Mouse (Mus musculus) fat pad, adult 2 months (tissue): Measurements from ENCODE around the gene Mbnl1.

Source experiments
- DNase-seq: peaks from one replicate; pipeline ENCODE4 v3.0.0-alpha.2; 2011; ENCODE audit warnings: low read depth, low spot score; ENCODE audit errors: extremely low read depth

Mbnl1 gene

GRCm38 (mm10) chr3:60516054-60516674, 43.5 kb downstream of the Mbnl1 start:
- no peak for DNase-seq

- no peak for DNase-seq
Measured at GRCm38 (mm10) chr3:60517234-60517787, 44.7 kb downstream of the Mbnl1 start.

DNA sequence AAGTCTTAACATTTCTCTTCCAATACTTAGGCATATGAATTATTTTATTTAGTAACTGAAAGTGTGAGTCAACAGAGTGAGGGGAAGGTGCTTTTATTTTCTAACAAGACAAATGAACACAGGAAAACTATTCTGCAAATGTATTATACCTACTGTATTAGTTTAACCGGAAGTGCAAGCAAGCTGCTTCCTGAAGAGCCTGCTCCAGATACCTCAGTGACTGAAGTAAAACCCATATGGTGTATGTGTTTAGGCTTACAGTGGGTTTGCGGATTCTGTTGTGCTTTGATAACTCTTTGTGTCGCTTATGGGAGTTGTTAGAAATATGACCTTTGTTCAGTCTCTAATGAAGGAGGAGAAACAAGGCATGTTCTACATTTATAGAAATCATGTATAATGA, 46.7 kb downstream of the Mbnl1 start:
- no peak for DNase-seq

- no peak for DNase-seq
Measured at GRCm38 (mm10) chr3:60524127-60524526, 51.5 kb downstream of the Mbnl1 start.

GRCm38 (mm10) chr3:60531286-60531685, 58.7 kb downstream of the Mbnl1 start:
- DNase-seq = no peak

GRCm38 (mm10) chr3:60531826-60532225, 59.2 kb downstream of the Mbnl1 start:
- no peak for DNase-seq

DNA sequence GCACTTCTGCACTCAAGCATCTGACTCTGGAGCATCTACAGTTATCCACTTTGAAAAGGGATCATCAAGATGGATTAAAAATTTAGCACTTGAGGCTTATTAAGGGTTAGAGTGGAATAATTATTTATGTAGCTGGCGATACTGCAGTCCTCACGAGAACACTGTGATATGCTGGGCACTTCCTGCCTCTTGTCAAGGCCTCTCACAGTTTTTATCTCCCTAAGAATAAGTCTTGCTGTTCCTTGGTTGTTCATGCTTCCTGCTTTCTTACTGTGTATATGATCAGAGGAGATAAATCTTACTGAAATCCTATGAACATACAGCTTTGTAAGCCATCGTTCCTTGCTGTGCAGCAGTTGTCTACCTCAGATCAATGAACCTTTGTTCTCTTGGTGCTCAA, 62.6 kb downstream of the Mbnl1 start:
- DNase-seq = no peak

- no peak for DNase-seq
Measured at GRCm38 (mm10) chr3:60537063-60537462, 64.4 kb downstream of the Mbnl1 start.

DNA sequence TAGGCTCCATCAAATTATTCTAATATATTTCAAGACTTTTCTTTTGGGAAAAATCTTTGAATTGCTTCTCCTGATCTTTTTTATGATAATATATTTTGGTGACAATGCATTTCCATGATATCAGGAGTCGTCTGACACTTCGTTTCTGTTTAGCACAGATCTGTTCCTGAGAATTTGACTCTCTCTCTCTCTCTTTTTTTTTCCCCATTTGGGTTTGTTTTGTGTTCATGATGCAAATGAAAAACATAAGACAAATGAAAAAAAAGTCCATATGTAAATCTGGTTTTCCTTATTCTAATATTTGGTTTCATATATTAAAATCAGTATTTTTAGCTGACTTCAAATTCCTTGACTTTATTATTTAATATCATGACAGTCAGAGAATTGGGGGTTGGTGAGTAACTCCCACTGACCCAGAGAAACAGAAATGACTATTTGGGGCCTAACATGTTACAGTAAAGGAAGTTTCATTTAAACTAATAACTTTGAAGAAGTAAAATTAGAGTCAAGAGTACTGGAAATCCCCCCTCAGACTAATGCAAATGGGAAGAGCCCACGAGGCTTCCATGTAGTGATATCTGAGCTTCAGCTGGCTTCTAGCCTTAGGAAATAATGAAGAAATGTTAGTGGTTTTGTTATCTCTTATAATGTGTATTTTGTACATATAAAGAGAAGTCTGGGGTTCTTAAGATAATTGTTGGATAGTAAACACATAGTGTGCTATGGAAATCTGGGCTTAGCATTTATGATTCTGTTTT, 65.8 kb downstream of the Mbnl1 start:
- no peak for DNase-seq

DNA sequence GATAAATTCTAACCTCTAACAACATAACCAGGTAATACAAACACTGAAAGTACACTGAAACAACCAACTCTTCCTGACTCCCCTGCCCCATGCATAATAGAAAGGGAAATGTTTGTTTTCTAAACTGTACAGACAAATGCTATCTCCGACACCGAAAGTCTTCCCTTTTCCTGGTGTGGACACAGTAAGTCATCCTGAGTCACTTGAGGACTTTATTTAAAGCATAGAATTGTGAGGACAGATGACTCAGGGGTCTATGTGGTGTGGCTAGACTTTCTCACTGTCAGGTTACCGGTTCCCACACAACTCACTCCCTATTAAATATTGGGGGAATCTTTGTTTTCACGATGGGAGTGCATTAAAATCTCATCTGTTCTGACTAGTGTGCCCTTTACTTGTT, 68.5 kb downstream of the Mbnl1 start:
- DNase-seq = no peak

- DNase-seq = no peak
Measured at GRCm38 (mm10) chr3:60546196-60546595, 73.6 kb downstream of the Mbnl1 start.

- no peak for DNase-seq
Measured at GRCm38 (mm10) chr3:60546904-60547303, 74.3 kb downstream of the Mbnl1 start.

GRCm38 (mm10) chr3:60550492-60550891, 77.9 kb downstream of the Mbnl1 start:
- no peak for DNase-seq

DNA sequence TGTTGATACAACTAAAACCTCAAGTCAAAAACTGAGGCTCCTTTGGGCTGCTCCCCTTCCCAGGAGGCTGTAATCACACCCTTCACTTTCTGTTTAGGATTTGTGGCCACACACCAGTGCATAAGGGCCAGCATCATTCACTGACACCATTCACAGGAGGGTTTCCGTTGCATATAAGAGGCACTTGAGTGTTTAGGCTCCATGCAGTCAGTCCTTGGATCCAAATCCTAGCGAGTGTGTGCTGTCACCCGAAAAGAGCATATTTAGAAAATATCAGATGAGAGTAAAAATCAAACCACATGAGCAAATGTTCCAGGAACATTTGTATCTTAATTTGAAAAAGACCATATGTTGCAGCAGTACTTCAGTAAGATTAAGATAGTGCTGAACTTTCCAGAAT, 79.0 kb downstream of the Mbnl1 start:
- DNase-seq = no peak

DNA sequence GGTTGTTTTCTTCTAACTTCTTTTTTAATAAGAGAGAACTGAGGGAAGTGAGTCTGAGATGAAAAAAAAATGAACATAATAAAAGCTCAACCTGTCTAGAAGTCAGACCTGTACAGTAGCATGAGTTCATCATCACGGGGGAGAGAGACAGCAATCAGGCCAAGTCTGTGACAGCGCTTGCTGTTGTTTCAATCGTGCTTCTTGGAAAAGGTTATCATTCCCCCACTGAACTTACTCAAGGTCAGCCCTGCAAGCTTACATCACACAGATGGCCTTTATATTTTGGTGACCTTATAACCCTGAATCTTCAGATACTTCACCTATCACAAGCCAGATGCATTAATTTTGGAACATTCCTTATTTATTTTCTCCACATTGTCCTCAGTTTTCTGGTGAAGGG, 80.4 kb downstream of the Mbnl1 start:
- no peak for DNase-seq

DNA sequence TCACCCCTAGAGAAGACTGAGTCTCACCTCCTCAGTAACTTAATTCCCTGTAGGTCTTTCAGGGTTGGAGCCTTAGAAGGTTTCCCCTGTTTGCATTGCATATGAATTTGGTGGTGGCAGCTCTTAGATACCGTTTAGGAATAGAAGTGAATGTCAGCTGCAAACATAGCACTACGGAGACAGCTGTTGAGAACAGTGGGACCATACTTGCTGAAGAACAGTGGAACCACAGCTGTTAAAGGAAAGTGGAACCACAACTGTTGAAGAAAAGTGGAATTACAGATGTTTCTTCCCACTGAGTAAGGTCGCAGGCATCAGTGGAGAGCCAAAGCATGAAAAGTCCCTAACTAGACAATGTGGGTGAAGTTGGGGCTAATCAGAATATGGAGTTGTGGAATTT, 84.0 kb downstream of the Mbnl1 start:
- DNase-seq = no peak

DNA sequence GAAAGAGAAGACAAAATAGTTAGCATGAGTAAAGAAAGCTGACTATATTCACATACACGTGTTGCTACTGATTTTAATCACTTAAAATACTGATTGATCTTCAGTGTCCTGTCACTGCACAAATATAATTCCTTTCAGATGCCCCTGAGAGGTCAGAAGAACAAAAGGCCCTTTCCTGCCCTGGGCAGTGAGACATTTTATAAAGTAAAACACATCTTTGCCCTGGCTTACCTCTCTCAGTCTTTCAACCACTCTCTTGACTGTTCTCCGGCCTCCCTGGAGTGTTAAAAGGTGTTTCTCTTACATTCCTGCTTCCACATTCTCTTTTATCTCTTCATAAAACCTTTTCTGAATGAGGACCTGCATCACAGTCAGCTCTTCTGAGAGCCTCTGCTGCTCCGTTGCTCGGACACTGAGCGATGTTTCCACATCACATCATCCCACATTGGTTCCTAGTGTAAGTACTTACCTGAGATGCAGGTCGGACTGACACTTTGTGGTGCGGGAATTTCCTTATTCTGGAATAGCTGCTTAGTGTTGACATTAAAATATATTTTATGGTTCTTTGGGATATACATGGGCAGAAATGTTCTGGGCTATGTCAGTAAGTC, 85.7 kb downstream of the Mbnl1 start:
- no peak for DNase-seq

- no peak for DNase-seq
Measured at GRCm38 (mm10) chr3:60559762-60560161, 87.1 kb downstream of the Mbnl1 start.

DNA sequence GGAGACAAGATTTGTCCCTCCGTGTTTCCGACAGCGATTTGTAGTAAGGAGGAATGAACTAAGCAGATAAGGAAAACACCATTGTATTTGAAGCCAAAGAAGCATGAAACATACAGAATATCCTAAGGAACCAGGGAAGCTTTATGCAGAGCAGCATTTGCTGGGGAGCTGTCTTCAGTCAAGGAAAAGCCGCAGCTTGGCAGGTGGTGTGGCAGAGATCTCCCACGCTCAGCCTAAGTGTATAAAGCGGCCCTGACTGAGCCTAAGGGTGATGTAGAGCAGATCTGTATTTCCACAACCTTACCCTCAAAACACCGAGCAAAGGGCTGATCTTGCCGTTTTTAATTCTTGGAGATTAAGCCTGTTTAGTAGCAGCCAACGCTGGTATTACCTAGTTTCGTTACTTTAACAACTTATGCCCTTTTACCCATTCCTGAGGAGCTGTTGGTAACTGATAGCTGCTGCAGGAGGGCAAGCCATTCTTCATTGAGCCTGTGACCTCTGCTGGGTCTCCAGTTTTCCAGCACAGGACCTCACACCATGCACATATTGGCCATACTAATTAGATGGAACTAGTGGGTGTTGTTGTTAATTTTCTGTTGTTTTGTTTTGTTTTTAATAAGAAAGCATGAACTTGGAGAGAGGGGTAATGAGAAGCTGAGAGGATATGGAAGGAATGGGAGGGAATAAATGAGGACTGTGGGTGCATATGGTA, 91.1 kb downstream of the Mbnl1 start:
- no peak for DNase-seq

DNA sequence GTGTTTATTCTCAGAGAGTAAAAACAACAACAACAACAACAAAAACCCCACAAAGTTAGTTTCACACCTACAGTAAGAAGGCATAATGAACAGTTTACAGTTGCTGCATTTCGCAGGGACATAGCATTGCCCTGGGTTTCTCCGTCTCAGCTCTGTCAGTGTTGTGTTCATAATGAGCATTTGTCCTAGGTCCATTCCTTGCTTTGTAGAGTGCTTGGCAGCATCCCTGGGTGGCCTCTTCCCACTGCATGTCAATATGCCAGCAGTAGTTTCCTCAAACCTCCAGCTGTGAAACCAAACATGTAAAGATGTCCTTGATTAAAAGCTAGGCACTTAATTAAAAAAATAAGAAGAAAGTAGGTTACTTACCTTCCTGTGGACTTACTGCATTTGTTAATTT, 91.6 kb downstream of the Mbnl1 start:
- DNase-seq = no peak

DNA sequence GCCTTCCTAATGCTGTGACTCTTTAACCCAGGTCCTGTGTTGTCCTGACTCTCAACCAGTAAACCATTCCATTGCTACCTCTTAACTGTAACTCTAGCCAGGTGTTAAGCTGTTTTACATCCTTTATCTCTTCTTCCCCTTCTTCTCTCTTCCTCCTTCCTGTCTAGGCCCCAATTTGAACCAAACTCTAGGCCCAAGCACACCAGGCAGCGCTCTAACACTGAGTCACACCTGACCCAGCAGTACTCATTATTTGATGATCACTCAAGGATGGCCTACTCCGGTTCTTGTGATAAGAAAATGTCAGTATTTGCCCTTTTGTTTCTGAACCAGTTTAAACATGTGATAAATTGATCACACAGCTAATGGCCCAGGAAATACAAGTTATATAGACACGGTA, 92.6 kb downstream of the Mbnl1 start:
- no peak for DNase-seq
